Mouse (Mus musculus): ENCODE measurements around the gene Manf.
A peak's percentile ranks its signal among the peaks of the same experiment; 100 is the strongest.

Gene Manf

GRCm38 (mm10) chr9:106891829-106892551 lies at the start of gene Manf:
Manf (minus strand) TSS chr9:106891979.
- DNase-seq: peak; percentile 96

GRCm38 (mm10) chr9:106934998-106935397 lies 43.2 kb upstream of the Manf start:
- no peak for DNase-seq

GRCm38 (mm10) chr9:106914878-106915277 lies 23.1 kb upstream of the Manf start:
- DNase-seq: no peak

- no peak for DNase-seq
These were observed 22.0 kb upstream of the Manf start for GRCm38 (mm10) chr9:106913759-106914158.

- DNase-seq: no peak
These were observed 19.8 kb upstream of the Manf start for GRCm38 (mm10) chr9:106911624-106912023.

- DNase-seq: no peak
These were observed 16.9 kb upstream of the Manf start for GRCm38 (mm10) chr9:106908715-106909114.

- DNase-seq: no peak
These were observed 16.4 kb upstream of the Manf start for GRCm38 (mm10) chr9:106908174-106908573.

- DNase-seq: no peak
These were observed 14.8 kb upstream of the Manf start for GRCm38 (mm10) chr9:106906597-106906996.

- no peak for DNase-seq
These were observed 12.0 kb upstream of the Manf start for GRCm38 (mm10) chr9:106903791-106904134.

GRCm38 (mm10) chr9:106903099-106903790 lies 11.5 kb upstream of the Manf start:
- DNase-seq: no peak

- no peak for DNase-seq
These were observed 9.8 kb upstream of the Manf start for GRCm38 (mm10) chr9:106901596-106901995.

GRCm38 (mm10) chr9:106898901-106899300 lies 7.1 kb upstream of the Manf start:
- no peak for DNase-seq

- no peak for DNase-seq
These were observed 1.5 kb upstream of the Manf start for GRCm38 (mm10) chr9:106893327-106893726.

GRCm38 (mm10) chr9:106892552-106892875 lies 735 bp upstream of the Manf start:
- DNase-seq: no peak

- DNase-seq: no peak
These were observed 438 bp downstream of the Manf start for GRCm38 (mm10) chr9:106891341-106891741.

- DNase-seq: no peak
These were observed 1.1 kb downstream of the Manf start for GRCm38 (mm10) chr9:106890496-106891240.

GRCm38 (mm10) chr9:106889321-106889720 lies 2.5 kb downstream of the Manf start:
- no peak for DNase-seq

- no peak for DNase-seq
These were observed 3.4 kb downstream of the Manf start for GRCm38 (mm10) chr9:106888346-106888745.

- DNase-seq: peak; percentile 98
These were observed 4.7 kb downstream of the Manf start, which contains the start of gene Rbm15b for GRCm38 (mm10) chr9:106886828-106887702. Rbm15b (minus strand) TSS chr9:106887428.

- peak; percentile 64 for DNase-seq
These were observed 5.7 kb downstream of the Manf start for GRCm38 (mm10) chr9:106885901-106886731.

GRCm38 (mm10) chr9:106884996-106885900 lies 6.5 kb downstream of the Manf start:
- no peak for DNase-seq
